Mouse (Mus musculus): ENCODE results near the gene Ampd2. TPM values are rescaled to one million over a fixed set of nuclear protein-coding genes. Genes with fewer than 3 reads are reported as not detected.
A peak's percentile ranks its signal among the peaks of the same experiment; 100 is the strongest.

Ampd2 gene
- 15.0 and 16.6 TPM in 2 replicates for polyA plus RNA-seq (2012; rRNA removed)

GRCm38 (mm10) chr3:108086470-108086979 is at the start of gene Ampd2:
TSS of gene Ampd2 (minus strand) at chr3:108086651.
- no peak for TF ChIP-seq CTCF (IDR thresholded peaks at IDR 0.05; ENCODE audit: control insufficient read depth, insufficient read depth, insufficient replicate concordance, low read depth, low read length)
- TF ChIP-seq POLR2A (IDR thresholded peaks at IDR 0.05; ENCODE audit: control insufficient read depth, low read depth, low read length) = no peak
- Histone ChIP-seq H3K36me3 (ENCODE audit: control insufficient read depth, insufficient read depth, low read length) (no peaks in the 10 kb centered on the region), H3K4me1 (ENCODE audit: control insufficient read depth, insufficient read depth, low read length) (peaks cover 24% of the 10 kb centered on the region), H3K4me3 (ENCODE audit: control insufficient read depth, low read depth, low read length) (peak within 1 kb of the TSS; percentile 90), H3K27ac (ENCODE audit: control insufficient read depth, insufficient read depth, low read depth, low read length) (peak within 1 kb of the TSS; percentile 92), H3K27me3 (ENCODE audit: control insufficient read depth, insufficient read depth, low read length) (no peaks in the 10 kb centered on the region)

GRCm38 (mm10) chr3:108134701-108135100 is 48.2 kb upstream of the Ampd2 start:
- no peaks in the 10 kb centered on the region for H3K27me3 ChIP-seq (ENCODE audit: control insufficient read depth, insufficient read depth, low read length)
- no peak overlapping the region for H3K4me3 ChIP-seq (ENCODE audit: control insufficient read depth, low read depth, low read length)
- TF ChIP-seq CTCF (IDR thresholded peaks at IDR 0.05; ENCODE audit: control insufficient read depth, insufficient read depth, insufficient replicate concordance, low read depth, low read length) = no peak
- no peak for TF ChIP-seq POLR2A (IDR thresholded peaks at IDR 0.05; ENCODE audit: control insufficient read depth, low read depth, low read length)
- no peaks in the 10 kb centered on the region for H3K36me3 ChIP-seq (ENCODE audit: control insufficient read depth, insufficient read depth, low read length)
- H3K27ac ChIP-seq (ENCODE audit: control insufficient read depth, insufficient read depth, low read depth, low read length) = no peak overlapping the region
- H3K4me1 ChIP-seq (ENCODE audit: control insufficient read depth, insufficient read depth, low read length) = no peaks in the 10 kb centered on the region; the same call in 1 of the 2 replicates

GRCm38 (mm10) chr3:108132484-108132883 is 46.0 kb upstream of the Ampd2 start:
- no peak overlapping the region for H3K27ac ChIP-seq (ENCODE audit: control insufficient read depth, insufficient read depth, low read depth, low read length)
- H3K4me3 ChIP-seq (ENCODE audit: control insufficient read depth, low read depth, low read length) = no peak overlapping the region
- TF ChIP-seq POLR2A (IDR thresholded peaks at IDR 0.05; ENCODE audit: control insufficient read depth, low read depth, low read length) = no peak
- TF ChIP-seq CTCF (IDR thresholded peaks at IDR 0.05; ENCODE audit: control insufficient read depth, insufficient read depth, insufficient replicate concordance, low read depth, low read length) = no peak
- H3K4me1 ChIP-seq (ENCODE audit: control insufficient read depth, insufficient read depth, low read length) = no peaks in the 10 kb centered on the region
- no peaks in the 10 kb centered on the region for H3K27me3 ChIP-seq (ENCODE audit: control insufficient read depth, insufficient read depth, low read length)
- H3K36me3 ChIP-seq (ENCODE audit: control insufficient read depth, insufficient read depth, low read length) = no peaks in the 10 kb centered on the region

GRCm38 (mm10) chr3:108131821-108132220 is 45.4 kb upstream of the Ampd2 start:
- Histone ChIP-seq H3K4me3 (ENCODE audit: control insufficient read depth, low read depth, low read length) (no peak overlapping the region), H3K27ac (ENCODE audit: control insufficient read depth, insufficient read depth, low read depth, low read length) (no peak overlapping the region), H3K27me3 (ENCODE audit: control insufficient read depth, insufficient read depth, low read length) (no peaks in the 10 kb centered on the region), H3K4me1 (ENCODE audit: control insufficient read depth, insufficient read depth, low read length) (no peaks in the 10 kb centered on the region), H3K36me3 (ENCODE audit: control insufficient read depth, insufficient read depth, low read length) (no peaks in the 10 kb centered on the region)
- TF ChIP-seq CTCF (IDR thresholded peaks at IDR 0.05; ENCODE audit: control insufficient read depth, insufficient read depth, insufficient replicate concordance, low read depth, low read length) (no peak), POLR2A (IDR thresholded peaks at IDR 0.05; ENCODE audit: control insufficient read depth, low read depth, low read length) (no peak)

DNA sequence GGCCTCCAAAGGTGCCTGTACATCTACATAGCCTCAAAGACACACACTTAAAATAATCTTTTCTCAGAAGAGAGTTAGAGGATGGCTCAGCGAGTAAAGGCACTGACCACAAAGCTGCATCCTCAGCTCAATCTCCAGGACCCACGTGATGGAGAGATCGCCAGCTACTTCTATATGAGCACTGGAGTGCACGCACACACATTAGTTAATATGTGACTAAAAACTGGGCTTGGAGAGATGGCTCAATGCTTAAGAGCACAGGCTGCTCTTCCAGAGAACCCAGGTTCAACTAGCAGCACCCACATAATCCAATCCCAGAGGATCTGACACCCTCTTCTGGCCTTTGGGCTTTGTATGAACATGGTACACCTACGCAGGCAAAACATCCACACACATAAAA is 44.8 kb upstream of the Ampd2 start:
- H3K4me1 ChIP-seq (ENCODE audit: control insufficient read depth, insufficient read depth, low read length) = no peaks in the 10 kb centered on the region
- TF ChIP-seq POLR2A (IDR thresholded peaks at IDR 0.05; ENCODE audit: control insufficient read depth, low read depth, low read length) = no peak
- no peak overlapping the region for H3K27ac ChIP-seq (ENCODE audit: control insufficient read depth, insufficient read depth, low read depth, low read length)
- no peak overlapping the region for H3K4me3 ChIP-seq (ENCODE audit: control insufficient read depth, low read depth, low read length)
- no peaks in the 10 kb centered on the region for H3K36me3 ChIP-seq (ENCODE audit: control insufficient read depth, insufficient read depth, low read length)
- no peaks in the 10 kb centered on the region for H3K27me3 ChIP-seq (ENCODE audit: control insufficient read depth, insufficient read depth, low read length)

DNA sequence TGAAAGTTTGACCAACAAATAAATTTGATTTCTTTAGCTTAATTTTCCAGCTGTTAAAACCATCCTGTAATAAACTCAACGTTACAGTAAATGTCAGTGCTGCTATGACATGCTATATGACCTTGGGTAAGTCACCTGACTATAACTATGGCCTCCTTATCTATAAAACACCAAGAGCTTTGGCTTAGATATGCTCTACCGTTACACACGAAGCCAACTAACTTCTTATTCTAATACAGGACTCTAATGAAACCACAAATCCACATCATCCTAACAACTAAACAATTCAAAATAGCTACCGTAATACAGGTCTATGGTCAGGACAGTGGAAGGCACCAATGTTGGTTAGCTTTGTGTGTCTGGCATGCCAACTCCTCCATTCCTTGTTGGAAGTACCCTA is 43.4 kb upstream of the Ampd2 start:
- Histone ChIP-seq H3K27ac (ENCODE audit: control insufficient read depth, insufficient read depth, low read depth, low read length) (no peak overlapping the region), H3K4me1 (ENCODE audit: control insufficient read depth, insufficient read depth, low read length) (no peaks in the 10 kb centered on the region), H3K36me3 (ENCODE audit: control insufficient read depth, insufficient read depth, low read length) (no peaks in the 10 kb centered on the region), H3K4me3 (ENCODE audit: control insufficient read depth, low read depth, low read length) (no peak overlapping the region), H3K27me3 (ENCODE audit: control insufficient read depth, insufficient read depth, low read length) (no peaks in the 10 kb centered on the region)
- no peak for TF ChIP-seq CTCF (IDR thresholded peaks at IDR 0.05; ENCODE audit: control insufficient read depth, insufficient read depth, insufficient replicate concordance, low read depth, low read length)
- no peak for TF ChIP-seq POLR2A (IDR thresholded peaks at IDR 0.05; ENCODE audit: control insufficient read depth, low read depth, low read length)

- Histone ChIP-seq H3K27me3 (ENCODE audit: control insufficient read depth, insufficient read depth, low read length) (no peaks in the 10 kb centered on the region), H3K4me3 (ENCODE audit: control insufficient read depth, low read depth, low read length) (no peak overlapping the region), H3K27ac (ENCODE audit: control insufficient read depth, insufficient read depth, low read depth, low read length) (no peak overlapping the region), H3K36me3 (ENCODE audit: control insufficient read depth, insufficient read depth, low read length) (no peaks in the 10 kb centered on the region), H3K4me1 (ENCODE audit: control insufficient read depth, insufficient read depth, low read length) (no peaks in the 10 kb centered on the region)
- TF ChIP-seq POLR2A (IDR thresholded peaks at IDR 0.05; ENCODE audit: control insufficient read depth, low read depth, low read length) = no peak
- no peak for TF ChIP-seq CTCF (IDR thresholded peaks at IDR 0.05; ENCODE audit: control insufficient read depth, insufficient read depth, insufficient replicate concordance, low read depth, low read length)
Measured at GRCm38 (mm10) chr3:108129367-108129766, 42.9 kb upstream of the Ampd2 start.

- H3K27me3 ChIP-seq (ENCODE audit: control insufficient read depth, insufficient read depth, low read length) = no peaks in the 10 kb centered on the region
- no peaks in the 10 kb centered on the region for H3K4me1 ChIP-seq (ENCODE audit: control insufficient read depth, insufficient read depth, low read length)
- no peak for TF ChIP-seq POLR2A (IDR thresholded peaks at IDR 0.05; ENCODE audit: control insufficient read depth, low read depth, low read length)
- no peak for TF ChIP-seq CTCF (IDR thresholded peaks at IDR 0.05; ENCODE audit: control insufficient read depth, insufficient read depth, insufficient replicate concordance, low read depth, low read length)
- H3K36me3 ChIP-seq (ENCODE audit: control insufficient read depth, insufficient read depth, low read length) = no peaks in the 10 kb centered on the region
- H3K27ac ChIP-seq (ENCODE audit: control insufficient read depth, insufficient read depth, low read depth, low read length) = no peak overlapping the region
- no peak overlapping the region for H3K4me3 ChIP-seq (ENCODE audit: control insufficient read depth, low read depth, low read length)
Measured at GRCm38 (mm10) chr3:108128520-108128919, 42.1 kb upstream of the Ampd2 start.

Data from testis, adult 2 months (tissue).